Mouse (Mus musculus) limb, embryonic 11.5 days (tissue): ENCODE data around the gene Cox11. TPM values are rescaled to one million over a fixed set of nuclear protein-coding genes. Genes with fewer than 3 reads are reported as not detected.

Source experiments
- ATAC-seq: fragments of 200-750 bp; cut with Nextera tagmentation; 2 replicates; pipeline ENCODE4 v1.8.0; 2017; ENCODE audit warnings: low read depth; ENCODE audit not compliant: insufficient number of reproducible peaks, low FRiP score, low TSS enrichment
- DNase-seq: peaks from one replicate; pipeline ENCODE4 v3.0.0-alpha.2; 2015; ENCODE audit warnings: low spot score
- H3K27ac ChIP-seq: fragments of 300-500 bp; sonication (generic); replicated peaks from 2 replicates; pipeline ENCODE4 v1.5.1; 2014; ENCODE audit warnings: low read depth, mild to moderate bottlenecking, low read length
- H3K27me3 ChIP-seq: fragments of 300-500 bp; sonication (generic); 2 replicates; pipeline ENCODE4 v1.6.1; 2014; ENCODE audit warnings: mild to moderate bottlenecking, low read length, mixed read lengths; ENCODE audit not compliant: control insufficient read depth, insufficient read depth
- H3K36me3 ChIP-seq: fragments of 300-500 bp; sonication (generic); 2 replicates; pipeline ENCODE4 v1.6.1; 2014; ENCODE audit warnings: mild to moderate bottlenecking, low read length, moderate library complexity, mixed read lengths; ENCODE audit not compliant: control insufficient read depth, insufficient read depth
- H3K4me1 ChIP-seq: fragments of 300-500 bp; sonication (generic); 2 replicates; pipeline ENCODE4 v1.6.1; 2014; ENCODE audit warnings: low read length, mixed read lengths; ENCODE audit not compliant: control insufficient read depth, insufficient read depth
- H3K4me2 ChIP-seq: fragments of 300-500 bp; sonication (generic); 2 replicates; pipeline ENCODE4 v1.6.1; 2014; ENCODE audit warnings: low read depth, mild to moderate bottlenecking, moderate library complexity; ENCODE audit not compliant: severe bottlenecking
- H3K4me3 ChIP-seq: fragments of 300-500 bp; sonication (generic); 2 replicates; pipeline ENCODE4 v1.5.1; 2014; ENCODE audit warnings: low read depth, low read length
- H3K9ac ChIP-seq: fragments of 300-500 bp; sonication (generic); 2 replicates; pipeline ENCODE4 v1.6.1; 2014; ENCODE audit warnings: mild to moderate bottlenecking, low read length
- H3K9me3 ChIP-seq: fragments of 300-500 bp; sonication (generic); 2 replicates; pipeline ENCODE4 v1.6.1; 2016; ENCODE audit warnings: low read length; ENCODE audit not compliant: control insufficient read depth
- WGBS: fragments of 180-500 bp; shearing (Covaris S2); extraction: QIAGEN DNeasy Blood & Tissue Kit; methylation state at CpG from one replicate; pipeline ENCODE4 v1.1.7; 2014; 5-methylcytosine and 5-hydroxymethylcytosine counted together
- polyA plus RNA-seq: library from polyadenylated mRNA; unstranded; fragments of >200 nt; fragmentation: Nextera tagmentation; extraction: Ambion mirVana; gene quantifications from 2 replicates; pipeline ENCODE4 v1.2.1, GENCODE M21; 2014

Gene Cox11
- polyA plus RNA-seq, 1 experiment from 2014 or later = 27.9 TPM

DNA sequence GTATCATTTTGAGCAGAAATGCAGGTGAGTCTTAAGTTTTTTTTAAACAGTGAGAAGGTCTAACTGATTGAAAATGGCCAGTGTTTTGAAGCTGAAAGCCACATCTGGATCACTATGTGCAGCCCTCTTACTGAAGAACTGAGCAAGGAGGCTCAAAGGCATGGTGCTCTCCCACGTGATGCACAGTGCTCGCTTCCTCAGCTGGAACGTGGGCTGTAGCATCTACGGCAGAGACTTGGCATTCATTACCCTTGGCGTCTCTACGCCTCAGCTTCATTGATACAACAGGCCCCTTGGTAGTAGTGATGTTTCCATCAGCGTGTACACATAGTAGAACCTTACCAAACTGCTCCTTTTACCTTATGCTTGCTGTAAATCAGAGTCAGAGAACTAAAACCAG, 15.5 kb upstream of the Cox11 start:
- no peak overlapping the region for H3K4me3 ChIP-seq
- no peak for ATAC-seq

DNA sequence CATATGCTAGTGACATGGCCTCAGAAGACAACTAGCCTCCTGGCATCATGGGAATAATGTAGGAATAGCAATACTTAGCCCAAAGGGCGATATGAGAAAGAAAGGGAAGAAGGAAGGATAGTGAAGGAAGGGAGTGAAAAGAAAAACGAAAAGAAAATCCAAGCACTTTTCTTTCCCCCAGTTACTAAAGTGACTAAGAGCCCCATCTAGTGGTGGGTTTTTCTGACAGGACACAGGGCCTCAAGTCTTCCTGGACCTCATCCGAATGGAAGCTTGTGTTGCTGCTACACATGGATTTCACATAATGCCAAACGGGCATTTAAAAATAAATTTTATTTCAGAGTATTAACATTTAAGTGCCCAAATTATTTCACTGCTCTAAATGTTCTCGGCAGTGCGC, 14.5 kb upstream of the Cox11 start:
- H3K27ac ChIP-seq = no peak overlapping the region
- no peak overlapping the region for H3K4me3 ChIP-seq
- no peaks in the 10 kb centered on the region for H3K27me3 ChIP-seq
- no peak for ATAC-seq
- no peak overlapping the region for H3K4me2 ChIP-seq
- no peak overlapping the region for H3K9ac ChIP-seq
- DNase-seq = no peak
- no peaks in the 10 kb centered on the region for H3K4me1 ChIP-seq
- H3K9me3 ChIP-seq = no peaks in the 10 kb centered on the region
- no peaks in the 10 kb centered on the region for H3K36me3 ChIP-seq
- 63% methylated on average over 6 of the region's 6 CpGs for WGBS

More for the DNA sequence above, 15.5 kb upstream of the Cox11 start:
- Histone ChIP-seq H3K4me1 (no peaks in the 10 kb centered on the region), H3K9me3 (no peaks in the 10 kb centered on the region), H3K9ac (no peak overlapping the region), H3K27ac (no peak overlapping the region), H3K4me2 (no peak overlapping the region), H3K36me3 (no peaks in the 10 kb centered on the region), H3K27me3 (no peaks in the 10 kb centered on the region)
- no peak for DNase-seq
- WGBS = 95% methylated on average over 7 of the region's 7 CpGs

DNA sequence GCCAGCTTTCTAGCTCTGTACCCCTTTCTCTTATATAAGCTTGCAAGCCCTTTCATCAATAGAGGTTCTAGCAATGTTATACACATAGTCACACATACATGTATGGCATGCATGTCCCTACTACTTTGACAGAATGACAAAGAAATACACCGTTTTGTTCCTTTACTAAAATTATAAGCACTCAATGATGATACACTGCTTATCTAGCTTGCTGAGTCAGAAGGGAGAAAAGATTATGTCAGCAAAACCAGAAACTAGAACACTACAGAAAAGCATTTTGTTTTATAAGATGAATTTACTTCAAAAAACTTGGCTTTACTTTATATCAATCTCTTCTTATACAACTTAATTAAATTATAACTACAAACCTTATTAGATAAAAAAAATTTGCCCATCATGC, 12.8 kb upstream of the Cox11 start:
- Histone ChIP-seq H3K27ac (no peak overlapping the region), H3K9me3 (no peaks in the 10 kb centered on the region), H3K4me1 (no peaks in the 10 kb centered on the region), H3K4me2 (no peak overlapping the region), H3K27me3 (no peaks in the 10 kb centered on the region), H3K4me3 (no peak overlapping the region), H3K9ac (no peak overlapping the region), H3K36me3 (no peaks in the 10 kb centered on the region)
- 94% methylated on average over 1 of the region's 1 CpGs for WGBS
- DNase-seq (no peak), ATAC-seq (no peak)

DNA sequence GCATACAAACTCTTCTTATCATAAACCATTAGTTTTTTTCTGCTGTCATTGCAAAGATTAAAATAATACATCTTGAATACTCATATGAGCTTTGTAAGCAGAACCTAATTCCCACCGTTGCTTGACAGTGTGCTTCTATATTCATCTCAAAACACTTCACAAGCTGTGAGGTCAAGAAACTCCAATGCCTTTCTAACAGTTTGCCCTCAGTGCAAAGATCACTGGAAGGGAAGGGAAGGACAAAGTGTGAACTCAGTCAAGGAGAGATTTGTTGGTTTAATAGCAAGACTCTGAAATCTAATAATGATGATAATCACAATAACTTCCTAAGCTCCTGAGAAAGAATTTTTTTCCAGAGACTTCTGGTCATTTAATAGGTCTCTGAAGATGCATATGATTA, 10.2 kb upstream of the Cox11 start:
- Histone ChIP-seq H3K4me3 (no peak overlapping the region), H3K27me3 (no peaks in the 10 kb centered on the region), H3K4me1 (no peaks in the 10 kb centered on the region), H3K4me2 (no peak overlapping the region), H3K36me3 (no peaks in the 10 kb centered on the region), H3K9me3 (no peaks in the 10 kb centered on the region), H3K9ac (no peak overlapping the region), H3K27ac (no peak overlapping the region)
- no peak for DNase-seq
- no peak for ATAC-seq
- WGBS = 96% methylated on average over 1 of the region's 1 CpGs

DNA sequence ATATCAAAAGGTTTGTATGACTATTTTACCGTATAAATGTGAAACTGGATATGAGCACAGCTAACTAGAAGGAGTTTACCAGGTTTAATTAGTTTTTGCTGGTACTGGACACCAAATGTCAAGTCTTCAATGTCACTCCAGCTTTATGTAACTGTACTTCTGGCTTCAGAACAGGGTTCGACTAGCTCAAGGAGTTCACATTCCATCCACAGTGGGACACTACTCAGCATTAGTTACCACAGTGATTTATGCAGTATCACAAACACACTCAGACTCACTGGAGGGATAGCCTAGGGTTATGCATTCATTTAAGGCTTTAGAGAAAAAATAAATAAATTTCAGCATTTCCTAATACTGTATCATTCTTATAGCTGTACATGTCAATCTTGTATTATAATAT, 5.5 kb upstream of the Cox11 start:
- Histone ChIP-seq H3K27me3 (no peaks in the 10 kb centered on the region), H3K27ac (no peak overlapping the region), H3K4me1 (no peaks in the 10 kb centered on the region), H3K36me3 (no peaks in the 10 kb centered on the region), H3K4me2 (no peak overlapping the region), H3K9ac (no peak overlapping the region), H3K9me3 (no peaks in the 10 kb centered on the region), H3K4me3 (no peak overlapping the region)
- no peak for DNase-seq
- ATAC-seq = no peak
- 79% methylated on average over 2 of the region's 2 CpGs for WGBS

DNA sequence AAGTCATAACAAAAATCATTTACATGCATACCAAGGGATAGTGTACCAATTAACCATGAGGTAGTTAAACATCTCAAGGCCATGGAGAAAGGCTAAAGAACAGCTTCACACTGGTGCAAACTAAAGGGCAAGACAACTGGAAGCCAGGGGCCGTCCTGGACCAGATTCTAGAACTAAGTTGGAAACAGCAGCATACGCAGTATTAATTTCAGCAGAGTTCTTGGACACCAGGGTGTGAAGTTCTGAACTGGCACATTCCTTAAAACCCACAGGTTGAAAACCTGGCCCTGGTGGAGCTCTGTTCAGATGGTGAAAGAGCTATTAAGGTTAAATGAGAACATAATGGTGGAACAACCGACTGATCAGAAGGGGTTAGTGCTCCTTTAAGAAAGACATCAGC, 3.3 kb upstream of the Cox11 start:
- WGBS = 91% methylated on average over 3 of the region's 3 CpGs
- no peak overlapping the region for H3K9ac ChIP-seq

DNA sequence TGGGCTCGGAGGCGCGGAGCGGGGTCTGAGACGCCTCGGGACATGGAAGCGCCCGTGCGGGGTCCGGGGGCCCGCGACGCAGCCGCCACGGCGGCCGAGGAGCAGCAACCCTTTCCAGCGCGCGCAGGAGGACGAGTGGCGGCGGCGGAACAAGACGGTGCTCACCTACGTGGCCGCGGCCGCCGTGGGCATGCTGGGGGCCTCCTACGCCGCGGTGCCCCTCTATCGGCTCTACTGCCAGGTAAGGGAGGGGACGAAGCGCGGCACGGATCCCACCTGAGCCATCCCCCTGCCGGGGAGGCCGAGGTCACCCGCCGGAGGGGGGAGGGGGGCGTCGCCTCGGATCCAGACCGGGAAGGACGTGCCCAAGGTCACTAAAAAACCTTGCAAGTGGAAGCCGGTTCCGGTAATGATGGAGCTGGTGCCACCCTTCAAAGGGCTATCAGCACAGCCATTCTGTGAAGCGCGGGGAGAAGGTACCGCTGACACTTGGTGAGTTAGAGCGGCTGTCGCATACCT, 398 bp downstream of the Cox11 start:
- Histone ChIP-seq H3K27me3 (no peaks in the 10 kb centered on the region), H3K27ac (peak overlapping the region; percentile 88), H3K36me3 (peaks cover 2% of the 10 kb centered on the region; the same call in 1 of the 2 replicates), H3K4me3 (peak overlapping the region; percentile 97), H3K9me3 (no peaks in the 10 kb centered on the region), H3K9ac (peak overlapping the region; percentile 96), H3K4me2 (peak overlapping the region; percentile 67), H3K4me1 (no peaks in the 10 kb centered on the region)
- DNase-seq (peak; percentile 73), ATAC-seq (no peak)
- WGBS = under 1% methylated on average over 53 of the region's 54 CpGs

More for the DNA sequence above, 3.3 kb upstream of the Cox11 start:
- Histone ChIP-seq H3K4me1 (no peaks in the 10 kb centered on the region), H3K4me3 (no peak overlapping the region), H3K27me3 (no peaks in the 10 kb centered on the region), H3K4me2 (no peak overlapping the region), H3K36me3 (no peaks in the 10 kb centered on the region), H3K27ac (no peak overlapping the region), H3K9me3 (no peaks in the 10 kb centered on the region)
- ATAC-seq (no peak), DNase-seq (no peak)

DNA sequence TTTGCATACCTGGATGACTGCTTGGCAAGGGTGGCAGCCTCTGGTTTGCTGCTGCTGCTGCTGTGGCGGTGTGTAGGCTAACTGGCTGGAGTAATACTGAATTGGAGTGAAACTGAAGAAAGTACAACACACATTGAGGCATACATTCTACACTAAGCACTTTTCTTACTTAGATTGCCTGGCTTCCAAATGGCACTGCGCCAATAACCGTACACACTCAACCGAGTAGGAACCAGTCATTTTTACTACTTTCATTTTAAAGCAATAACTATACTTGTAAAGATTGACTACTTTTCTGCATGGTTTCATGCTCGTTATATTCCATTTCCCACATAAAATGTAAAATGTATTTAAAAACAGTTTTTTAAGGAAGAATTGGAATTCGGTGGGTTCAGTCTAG, 11.8 kb downstream of the Cox11 start:
- H3K27me3 ChIP-seq = no peaks in the 10 kb centered on the region
- 93% methylated on average over 6 of the region's 6 CpGs for WGBS
- ATAC-seq = no peak
- H3K9me3 ChIP-seq = no peaks in the 10 kb centered on the region
- no peak overlapping the region for H3K4me2 ChIP-seq
- no peaks in the 10 kb centered on the region for H3K4me1 ChIP-seq
- no peak for DNase-seq
- H3K27ac ChIP-seq = no peak overlapping the region
- H3K36me3 ChIP-seq = peaks cover 2% of the 10 kb centered on the region; the same call in 1 of the 2 replicates
- H3K4me3 ChIP-seq = no peak overlapping the region
- no peak overlapping the region for H3K9ac ChIP-seq

DNA sequence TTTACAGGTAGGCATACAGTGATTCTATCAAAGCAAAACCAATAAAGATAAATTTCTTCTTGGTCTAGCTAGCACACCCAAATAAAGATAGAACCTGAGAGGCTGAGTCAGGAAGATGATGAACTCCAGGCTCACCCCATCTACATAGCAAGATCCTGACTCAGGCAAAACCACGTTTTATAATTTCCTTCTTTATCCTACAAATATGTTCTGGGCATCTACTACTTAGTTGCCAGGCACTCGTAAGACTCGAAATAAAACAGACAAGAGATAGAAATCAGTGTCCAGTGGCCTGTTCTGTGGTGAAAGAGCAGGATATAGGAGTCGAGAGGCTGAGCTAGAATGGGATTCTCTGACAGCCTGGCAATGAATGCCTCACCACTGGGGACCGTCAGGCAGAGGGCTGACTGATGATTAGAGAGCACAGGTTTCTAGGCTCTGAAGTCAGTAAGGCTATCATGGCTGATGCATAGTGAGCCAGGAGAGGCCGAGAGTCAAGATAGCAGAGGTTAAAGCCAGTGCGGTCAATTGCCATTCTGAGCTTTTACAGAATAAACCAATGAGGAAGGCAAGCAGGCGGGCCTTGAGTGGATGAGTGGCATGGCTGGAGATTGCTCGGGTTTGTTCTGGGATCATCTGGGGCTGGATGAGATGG, 12.4 kb downstream of the Cox11 start:
- no peak overlapping the region for H3K27ac ChIP-seq
- H3K4me1 ChIP-seq = no peaks in the 10 kb centered on the region
- H3K4me2 ChIP-seq = no peak overlapping the region
- WGBS = 75% methylated on average over 9 of the region's 9 CpGs
- ATAC-seq (no peak), DNase-seq (no peak)
- H3K9me3 ChIP-seq = no peaks in the 10 kb centered on the region
- peaks cover under 1% of the 10 kb centered on the region for H3K36me3 ChIP-seq
- H3K4me3 ChIP-seq = no peak overlapping the region
- H3K9ac ChIP-seq = no peak overlapping the region
- H3K27me3 ChIP-seq = no peaks in the 10 kb centered on the region
